Mouse (Mus musculus) heart, embryonic 12.5 days (tissue): Measurements from ENCODE around the gene Cdc42se1. TPM values are rescaled to one million over a fixed set of nuclear protein-coding genes. Genes with fewer than 3 reads are reported as not detected.

Experiments used
- ATAC-seq: fragments of 200-750 bp; cut with Nextera tagmentation; 2 replicates; pipeline ENCODE4 v1.8.0; 2017; ENCODE audit warnings: moderate TSS enrichment, moderate library complexity; ENCODE audit not compliant: insufficient number of reproducible peaks, low FRiP score
- H3K27ac ChIP-seq: fragments of 300-500 bp; sonication (generic); 2 replicates; pipeline ENCODE4 v1.5.1; 2016; ENCODE audit warnings: mild to moderate bottlenecking, moderate library complexity; ENCODE audit not compliant: poor library complexity, severe bottlenecking
- H3K27me3 ChIP-seq: fragments of 300-500 bp; sonication (generic); replicated peaks from 2 replicates; pipeline ENCODE4 v1.6.1; 2016; ENCODE audit warnings: mild to moderate bottlenecking, moderate library complexity
- H3K36me3 ChIP-seq: fragments of 300-500 bp; sonication (generic); 2 replicates; pipeline ENCODE4 v1.6.1; 2016; ENCODE audit warnings: mild to moderate bottlenecking, moderate library complexity
- H3K4me1 ChIP-seq: fragments of 300-500 bp; sonication (generic); replicated peaks from 2 replicates; pipeline ENCODE4 v1.6.1; 2016; ENCODE audit warnings: mild to moderate bottlenecking
- H3K4me2 ChIP-seq: fragments of 300-500 bp; sonication (generic); 2 replicates; pipeline ENCODE4 v1.6.1; 2016; ENCODE audit warnings: mild to moderate bottlenecking, moderate library complexity
- H3K4me3 ChIP-seq: fragments of 300-500 bp; sonication (generic); 2 replicates; pipeline ENCODE4 v1.5.1; 2016; ENCODE audit warnings: mild to moderate bottlenecking
- H3K9ac ChIP-seq: fragments of 300-500 bp; sonication (generic); 2 replicates; pipeline ENCODE4 v1.6.1; 2016; ENCODE audit warnings: mild to moderate bottlenecking, moderate library complexity
- H3K9me3 ChIP-seq: fragments of 300-500 bp; sonication (generic); replicated peaks from 2 replicates; pipeline ENCODE4 v1.6.1; 2016; ENCODE audit warnings: mild to moderate bottlenecking, moderate library complexity
- WGBS: fragments of 180-500 bp; shearing (Covaris S2); methylation state at CpG from one replicate; pipeline ENCODE4 v1.1.7; 2016; 5-methylcytosine and 5-hydroxymethylcytosine counted together
- polyA plus RNA-seq: library from polyadenylated mRNA; unstranded; fragments of >200 nt; fragmentation: Nextera tagmentation; extraction: Ambion mirVana; gene quantifications from 2 replicates; pipeline ENCODE4 v1.2.1, GENCODE M21; 2016

The Cdc42se1 gene
- polyA plus RNA-seq, 1 experiment from 2014 or later: 62.1 TPM

DNA sequence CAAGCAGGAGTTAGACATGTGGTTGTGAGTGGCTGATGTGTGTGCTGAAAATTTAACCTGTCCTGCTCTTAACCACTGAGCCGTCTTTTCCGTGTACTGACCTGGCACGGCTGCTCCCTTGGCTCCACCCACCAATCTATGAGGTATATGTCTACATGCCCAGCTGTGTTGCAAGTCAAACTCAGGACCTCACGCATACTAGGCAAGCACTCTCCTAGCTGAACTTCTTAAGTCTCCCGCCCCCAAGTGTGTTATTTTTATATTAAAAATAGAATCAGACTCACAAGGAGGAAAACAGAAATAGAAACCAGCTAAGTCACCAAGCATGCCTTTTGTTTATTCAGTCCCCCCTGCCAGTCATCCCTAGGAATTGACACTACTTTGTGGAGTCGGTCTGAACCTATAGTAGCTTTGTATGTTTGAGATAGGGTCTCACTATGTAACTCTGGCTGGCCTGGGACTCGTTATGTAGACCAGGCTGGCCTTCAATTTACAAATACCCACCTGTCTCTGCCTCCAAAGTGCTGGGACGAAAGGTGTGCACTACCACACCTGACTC, 9.1 kb downstream of the Cdc42se1 start:
- ATAC-seq: no peak
- Histone ChIP-seq H3K9ac (no peak overlapping the region), H3K4me2 (no peak overlapping the region), H3K27me3 (no peaks in the 10 kb centered on the region), H3K4me3 (no peak overlapping the region), H3K27ac (no peak overlapping the region), H3K4me1 (peaks cover 16% of the 10 kb centered on the region), H3K36me3 (peaks cover 58% of the 10 kb centered on the region), H3K9me3 (0 out of 2 replicates have a peak, but pooled peaks cover 6% of the 10 kb centered on the region)
- WGBS: 78% methylated on average over 8 of the region's 8 CpGs

DNA sequence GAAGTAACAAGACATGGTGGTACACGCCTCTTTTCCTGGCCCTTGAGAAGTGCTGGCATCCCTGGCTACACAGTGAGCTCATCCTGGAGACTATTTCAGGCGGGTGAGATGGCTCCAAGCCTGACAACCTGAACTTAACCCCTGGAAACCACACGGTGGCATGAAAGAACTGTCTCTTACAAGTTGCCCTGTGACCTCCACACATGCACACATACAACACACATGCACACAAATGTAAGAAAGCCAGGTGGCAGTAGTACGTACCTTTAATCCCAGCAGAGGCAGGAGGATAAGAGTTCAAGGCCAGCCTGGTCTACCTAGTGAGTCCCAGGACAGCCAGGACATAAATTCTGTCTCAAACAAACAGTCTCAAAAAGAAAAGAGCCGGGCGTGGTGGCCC, 10.5 kb downstream of the Cdc42se1 start:
- H3K27ac ChIP-seq: no peak overlapping the region
- no peak overlapping the region for H3K9ac ChIP-seq
- no peaks in the 10 kb centered on the region for H3K27me3 ChIP-seq
- H3K36me3 ChIP-seq: peaks cover 44% of the 10 kb centered on the region
- WGBS: 85% methylated on average over 6 of the region's 6 CpGs
- no peak overlapping the region for H3K4me2 ChIP-seq
- ATAC-seq: no peak
- H3K9me3 ChIP-seq: 0 out of 2 replicates have a peak, but pooled peaks cover 6% of the 10 kb centered on the region
- H3K4me1 ChIP-seq: peaks cover 10% of the 10 kb centered on the region
- H3K4me3 ChIP-seq: no peak overlapping the region

DNA sequence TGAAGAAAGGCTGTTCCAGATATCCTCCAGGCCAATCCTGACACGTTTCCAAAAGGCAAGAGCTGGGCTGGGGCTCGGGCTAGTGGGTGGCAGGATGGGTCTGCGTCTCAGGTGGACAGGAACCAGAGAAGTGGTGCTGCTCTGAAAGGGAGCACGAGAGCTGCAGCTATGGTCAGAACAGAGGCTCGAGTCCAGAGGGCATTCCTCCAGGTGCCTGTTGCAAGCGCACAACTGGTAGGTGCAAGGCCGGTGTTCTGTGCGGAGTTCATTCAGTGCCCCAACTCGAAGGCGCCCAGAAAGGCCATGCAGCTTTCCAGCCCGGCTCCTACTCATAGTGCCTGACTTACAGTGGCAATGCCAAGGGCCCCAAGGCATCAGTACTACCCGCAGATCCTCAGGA, 11.4 kb downstream of the Cdc42se1 start:
- no peak for ATAC-seq
- H3K4me2 ChIP-seq: no peak overlapping the region
- H3K36me3 ChIP-seq: peaks cover 35% of the 10 kb centered on the region
- H3K27ac ChIP-seq: no peak overlapping the region
- H3K4me3 ChIP-seq: no peak overlapping the region
- no peak overlapping the region for H3K9ac ChIP-seq
- 84% methylated on average over 12 of the region's 12 CpGs for WGBS
- H3K9me3 ChIP-seq: 0 out of 2 replicates have a peak, but pooled peaks cover 6% of the 10 kb centered on the region
- H3K27me3 ChIP-seq: no peaks in the 10 kb centered on the region
- H3K4me1 ChIP-seq: peaks cover 10% of the 10 kb centered on the region

DNA sequence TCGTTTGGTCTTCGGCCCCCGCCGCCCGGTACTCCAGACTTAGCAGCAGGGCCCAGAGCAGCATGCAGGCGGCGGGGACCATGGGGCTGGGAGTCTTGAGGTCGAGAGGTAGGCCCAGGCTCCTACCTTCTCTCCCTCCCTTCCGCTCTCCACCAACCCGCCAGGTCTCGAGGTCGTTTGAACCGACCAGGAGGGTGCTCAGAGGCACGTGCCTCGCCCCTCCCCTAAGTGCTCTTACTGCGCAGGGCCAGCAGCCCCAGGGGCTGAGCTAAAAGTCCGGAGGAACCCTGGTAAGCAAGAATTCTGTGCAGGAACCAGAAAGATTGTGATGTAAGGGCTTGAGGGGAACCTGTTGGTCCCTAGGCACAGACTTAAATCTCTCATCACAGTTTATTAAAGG, 12.4 kb downstream of the Cdc42se1 start:
- H3K27ac ChIP-seq: no peak overlapping the region
- H3K9ac ChIP-seq: peak overlapping the region; percentile 26
- H3K27me3 ChIP-seq: no peaks in the 10 kb centered on the region
- H3K9me3 ChIP-seq: 0 out of 2 replicates have a peak, but pooled peaks cover 9% of the 10 kb centered on the region
- peak overlapping the region; percentile 34 for H3K4me2 ChIP-seq
- H3K4me3 ChIP-seq: 0 out of 2 replicates have a peak overlapping the region, but pooled peaks have one; percentile 0
- ATAC-seq: 0 out of 2 replicates have a peak, but pooled peaks have one; percentile 13
- H3K36me3 ChIP-seq: peaks cover 32% of the 10 kb centered on the region
- H3K4me1 ChIP-seq: peaks cover 10% of the 10 kb centered on the region
- 26% methylated on average over 17 of the region's 17 CpGs for WGBS

DNA sequence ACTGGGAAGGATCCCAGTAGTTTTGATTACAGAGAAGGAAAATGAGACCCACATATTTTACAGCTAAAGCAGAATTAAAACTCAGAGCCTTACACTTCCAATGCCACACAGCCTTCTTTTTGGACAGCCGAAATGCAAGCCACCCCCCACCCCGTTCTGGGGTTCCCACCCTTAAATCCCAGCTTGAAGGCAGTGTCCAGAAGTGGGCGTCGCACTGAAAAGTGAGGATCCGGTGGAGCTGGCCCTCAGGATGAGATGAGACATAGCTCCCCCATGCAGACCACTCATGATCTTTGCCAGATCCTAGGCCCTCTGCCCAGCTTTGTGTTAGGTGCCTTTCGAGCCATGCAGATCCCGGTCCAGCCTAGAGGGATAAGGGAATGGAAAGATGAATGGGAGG, 13.0 kb downstream of the Cdc42se1 start, which contains the start of gene Gm128:
TSS of gene Gm128 (minus strand) at position 101 of the 400 bp plus-strand sequence.
- peaks cover 26% of the 10 kb centered on the region for H3K36me3 ChIP-seq
- H3K27ac ChIP-seq: no peak within 1 kb of the TSS
- H3K27me3 ChIP-seq: no peaks in the 10 kb centered on the region
- 0 out of 2 replicates have a peak, but pooled peaks cover 9% of the 10 kb centered on the region for H3K9me3 ChIP-seq
- H3K4me1 ChIP-seq: peaks cover 10% of the 10 kb centered on the region
- peak within 1 kb of the TSS; percentile 34 for H3K4me2 ChIP-seq
- 0 out of 2 replicates have a peak within 1 kb of the TSS, but pooled peaks have one; percentile 0 for H3K4me3 ChIP-seq
- no peak for ATAC-seq
- peak within 1 kb of the TSS; percentile 26 for H3K9ac ChIP-seq
- WGBS: 72% methylated on average over 7 of the region's 7 CpGs

DNA sequence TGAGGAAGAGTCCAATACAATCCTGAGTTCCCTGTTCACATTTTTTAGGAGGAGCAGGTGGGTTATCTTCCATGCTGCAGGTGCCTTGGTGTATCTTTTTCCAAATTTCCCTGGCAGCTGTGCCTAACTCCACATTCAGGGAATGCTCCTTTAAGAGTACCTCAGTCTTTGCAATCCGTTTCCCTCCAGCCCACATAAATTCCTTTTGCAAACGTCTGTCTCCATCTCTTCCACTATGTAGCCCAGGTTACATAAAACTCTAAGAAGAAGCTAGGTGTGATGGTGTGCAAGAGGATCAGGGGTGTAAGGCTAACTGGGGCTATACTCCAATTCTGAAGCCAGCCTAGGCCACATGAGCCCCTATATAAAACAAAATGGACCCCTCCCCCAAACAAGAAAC, 14.6 kb downstream of the Cdc42se1 start:
- ATAC-seq: no peak
- Histone ChIP-seq H3K36me3 (peaks cover 17% of the 10 kb centered on the region), H3K4me1 (peaks cover 5% of the 10 kb centered on the region), H3K9ac (no peak overlapping the region), H3K9me3 (0 out of 2 replicates have a peak, but pooled peaks cover 6% of the 10 kb centered on the region), H3K27me3 (no peaks in the 10 kb centered on the region), H3K27ac (no peak overlapping the region), H3K4me2 (no peak overlapping the region), H3K4me3 (no peak overlapping the region)
- WGBS: 75% methylated on average over 2 of the region's 2 CpGs

DNA sequence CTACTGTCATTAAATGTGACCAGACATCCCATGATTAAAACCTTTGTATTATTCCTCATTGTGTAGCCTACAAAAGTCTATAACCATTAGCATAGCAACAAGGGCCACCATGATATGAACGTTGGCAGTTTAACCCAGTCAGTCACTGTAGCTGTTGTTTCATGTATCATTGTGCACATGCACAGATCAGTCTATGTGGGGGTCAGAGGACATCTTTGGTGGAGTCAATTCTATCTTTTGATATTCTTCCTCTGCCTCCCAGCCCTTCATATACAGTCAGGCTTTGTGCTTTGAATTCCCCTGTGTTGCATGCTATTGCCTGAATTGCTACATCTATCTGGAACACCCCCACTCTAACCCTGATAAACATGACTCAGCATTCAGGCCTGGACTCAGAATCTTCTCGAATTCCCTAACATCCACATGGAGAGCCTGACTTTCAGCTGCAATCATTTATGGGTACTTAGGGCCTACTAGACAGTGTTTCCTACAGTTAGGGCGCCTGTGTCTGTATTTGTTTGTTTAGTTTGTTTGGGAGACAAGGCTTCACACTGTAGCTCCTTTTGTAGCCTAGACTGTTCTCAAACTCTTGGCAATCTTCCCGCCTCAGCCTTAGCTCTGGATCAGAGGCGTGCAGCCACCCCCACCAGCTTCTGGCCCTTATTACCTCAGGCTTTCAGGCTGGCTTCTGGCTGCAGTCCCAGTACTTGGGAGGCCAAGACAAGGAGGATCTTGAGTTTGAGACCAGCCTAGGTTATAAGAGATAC, 18.1 kb downstream of the Cdc42se1 start:
- WGBS: 77% methylated on average over 5 of the region's 5 CpGs
- Histone ChIP-seq H3K27ac (no peak overlapping the region), H3K9me3 (0 out of 2 replicates have a peak, but pooled peaks cover 3% of the 10 kb centered on the region), H3K4me3 (no peak overlapping the region), H3K36me3 (peaks cover 16% of the 10 kb centered on the region), H3K4me1 (no peaks in the 10 kb centered on the region; the same call in 1 of the 2 replicates), H3K4me2 (no peak overlapping the region), H3K27me3 (no peaks in the 10 kb centered on the region), H3K9ac (no peak overlapping the region)
- no peak for ATAC-seq

DNA sequence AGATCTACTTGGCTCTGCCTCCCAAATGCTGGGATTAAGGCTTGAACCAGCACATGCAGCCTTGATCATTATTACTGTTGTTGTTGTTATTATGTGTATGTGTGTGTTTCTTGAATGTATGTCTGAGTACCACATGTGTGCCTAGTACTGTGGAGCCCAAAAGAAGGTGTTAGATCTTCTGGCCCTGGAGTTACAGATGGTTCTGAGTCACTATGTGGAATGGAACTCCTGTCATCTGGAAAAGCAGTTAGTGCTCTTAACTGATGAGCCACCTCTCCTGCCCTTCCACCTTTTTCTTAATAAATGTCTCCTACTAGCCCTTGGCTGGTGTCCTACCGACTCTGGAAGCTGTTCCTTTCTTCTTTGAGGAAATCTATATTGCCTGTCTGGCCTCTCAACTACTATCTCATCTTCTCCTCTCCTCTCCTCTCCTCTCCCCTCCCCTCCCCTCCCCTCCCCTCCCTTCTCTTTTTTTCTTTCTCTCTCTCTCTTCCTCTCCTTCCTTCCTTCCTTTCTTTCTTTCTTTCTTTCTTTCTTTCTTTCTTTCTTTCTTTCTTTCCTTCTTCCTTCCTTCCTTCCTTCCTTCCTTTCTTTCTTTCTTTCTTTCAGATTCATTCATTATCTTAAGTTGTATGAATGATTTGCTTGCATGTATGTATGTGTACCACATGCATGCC, 19.3 kb downstream of the Cdc42se1 start:
- Histone ChIP-seq H3K4me1 (no peaks in the 10 kb centered on the region; the same call in 1 of the 2 replicates), H3K36me3 (peaks cover 23% of the 10 kb centered on the region), H3K4me3 (no peak overlapping the region), H3K27ac (no peak overlapping the region), H3K9ac (no peak overlapping the region), H3K27me3 (no peaks in the 10 kb centered on the region), H3K9me3 (0 out of 2 replicates have a peak, but pooled peaks cover 3% of the 10 kb centered on the region), H3K4me2 (no peak overlapping the region)
- ATAC-seq: no peak
- WGBS: 57% methylated on average over 1 of the region's 1 CpGs

DNA sequence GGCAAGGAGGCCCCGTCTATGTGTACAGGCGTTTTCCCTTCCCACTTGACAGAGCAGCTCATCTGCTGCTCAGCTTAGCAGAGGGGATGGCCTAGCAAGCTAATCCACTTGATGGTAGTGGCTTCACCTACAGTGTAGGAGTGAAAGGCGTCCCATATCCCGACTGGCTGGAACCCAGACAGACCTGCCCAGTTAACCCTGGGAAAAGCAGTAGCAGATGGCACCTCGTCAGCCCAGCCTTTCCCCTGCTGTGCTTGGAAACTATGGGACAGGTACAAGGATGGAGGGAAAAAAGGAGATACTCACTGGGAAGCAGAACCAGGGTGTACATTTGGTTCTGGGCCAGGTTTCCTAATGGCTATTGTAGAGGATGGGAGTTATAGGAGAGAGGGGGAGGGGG, 21.8 kb downstream of the Cdc42se1 start:
- Histone ChIP-seq H3K36me3 (peaks cover 44% of the 10 kb centered on the region), H3K4me1 (no peaks in the 10 kb centered on the region; the same call in 1 of the 2 replicates), H3K9ac (no peak overlapping the region), H3K4me3 (no peak overlapping the region), H3K27me3 (no peaks in the 10 kb centered on the region), H3K9me3 (0 out of 2 replicates have a peak, but pooled peaks cover 2% of the 10 kb centered on the region), H3K27ac (no peak overlapping the region), H3K4me2 (no peak overlapping the region)
- no peak for ATAC-seq
- WGBS: 73% methylated on average over 5 of the region's 5 CpGs

DNA sequence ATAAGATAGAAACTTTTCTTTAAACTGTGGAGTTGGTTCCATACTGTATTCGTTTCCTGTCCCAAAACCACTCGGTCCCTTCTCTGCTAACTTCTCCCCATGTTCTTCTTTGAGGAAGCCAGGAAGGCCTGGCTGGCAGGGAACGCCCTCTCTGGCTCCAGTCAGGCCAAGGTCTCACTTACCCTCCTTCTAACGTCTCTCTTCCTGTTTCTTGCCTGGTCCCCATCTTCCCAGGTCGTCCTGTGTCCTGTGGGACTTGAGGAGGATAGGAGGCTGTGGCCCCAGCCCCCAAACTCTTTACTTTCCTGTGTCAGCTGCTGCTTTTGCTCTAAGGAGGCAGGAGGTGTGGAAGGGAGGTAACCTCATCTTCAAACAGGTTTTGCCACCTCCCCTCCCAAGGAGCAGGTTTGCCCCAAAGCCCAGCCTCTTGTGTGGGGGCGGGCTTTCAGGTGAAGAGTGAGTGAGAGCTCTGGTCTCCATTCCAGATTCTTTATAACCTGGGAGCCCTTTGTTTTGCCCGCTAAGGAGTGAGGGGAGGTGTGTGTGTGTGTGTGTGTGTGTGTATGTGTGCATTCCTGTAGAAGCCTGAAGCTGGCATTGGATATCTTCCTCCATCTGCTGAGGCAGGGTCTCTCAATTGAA, 22.4 kb downstream of the Cdc42se1 start, which contains the start of gene Bnipl:
TSS of gene Bnipl (minus strand) at position 411 of the 642 bp plus-strand sequence.
- Histone ChIP-seq H3K4me2 (no peak within 1 kb of the TSS), H3K9ac (no peak within 1 kb of the TSS), H3K27me3 (no peaks in the 10 kb centered on the region), H3K36me3 (peaks cover 46% of the 10 kb centered on the region), H3K4me1 (no peaks in the 10 kb centered on the region; the same call in 1 of the 2 replicates), H3K27ac (no peak within 1 kb of the TSS), H3K4me3 (no peak within 1 kb of the TSS), H3K9me3 (no peaks in the 10 kb centered on the region)
- ATAC-seq: no peak
- 41% methylated on average over 7 of the region's 7 CpGs for WGBS
